Mouse (Mus musculus) 416B (cell line): ENCODE data around the gene Arhgap9.
"Not testable (repeated sequence)": the region's sequence is repeated elsewhere in the genome, so short reads cannot be mapped to it uniquely, and the experiment has no call there.

Source experiments
- DNase-seq: peaks from one replicate; pipeline ENCODE4 v3.0.0; 2011; ENCODE audit warnings: low read depth

The Arhgap9 gene

DNA sequence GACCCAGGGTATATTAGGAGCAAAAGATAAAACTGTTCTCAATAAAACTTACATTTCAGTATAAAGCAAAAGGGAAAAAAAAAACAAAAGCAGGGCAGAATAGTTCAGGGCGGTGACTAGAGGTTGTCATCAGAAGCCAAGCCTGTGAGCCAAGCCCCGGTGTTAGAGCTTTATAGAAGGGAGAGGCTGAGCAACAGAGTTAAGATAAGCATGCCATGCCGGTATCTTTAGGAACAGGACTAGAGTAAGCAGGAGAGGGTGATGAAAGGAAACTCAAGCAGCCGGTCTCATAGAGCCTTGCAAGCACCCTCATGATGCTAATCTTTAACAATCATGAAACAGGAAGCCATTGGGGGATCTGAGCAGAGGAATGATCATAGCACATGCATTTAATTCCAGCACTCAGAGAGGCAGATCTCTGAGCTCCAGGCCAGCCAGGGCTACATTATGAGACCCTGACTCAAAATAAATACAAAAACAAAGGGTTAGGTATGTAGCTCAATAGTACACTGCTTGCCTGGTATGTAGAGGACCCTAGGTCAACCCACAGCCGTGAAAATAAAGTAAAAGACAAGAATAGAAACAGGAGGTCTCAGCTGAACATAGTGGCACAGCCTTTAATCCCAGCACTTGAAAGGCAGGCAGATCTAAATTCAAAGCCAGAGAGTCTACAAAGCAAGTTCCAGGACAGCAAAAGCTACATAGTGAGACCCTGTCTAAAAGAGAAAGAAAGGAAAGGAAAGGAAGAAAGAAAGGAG lies 29.7 kb upstream of the Arhgap9 start:
- peak; percentile 53 for DNase-seq

DNA sequence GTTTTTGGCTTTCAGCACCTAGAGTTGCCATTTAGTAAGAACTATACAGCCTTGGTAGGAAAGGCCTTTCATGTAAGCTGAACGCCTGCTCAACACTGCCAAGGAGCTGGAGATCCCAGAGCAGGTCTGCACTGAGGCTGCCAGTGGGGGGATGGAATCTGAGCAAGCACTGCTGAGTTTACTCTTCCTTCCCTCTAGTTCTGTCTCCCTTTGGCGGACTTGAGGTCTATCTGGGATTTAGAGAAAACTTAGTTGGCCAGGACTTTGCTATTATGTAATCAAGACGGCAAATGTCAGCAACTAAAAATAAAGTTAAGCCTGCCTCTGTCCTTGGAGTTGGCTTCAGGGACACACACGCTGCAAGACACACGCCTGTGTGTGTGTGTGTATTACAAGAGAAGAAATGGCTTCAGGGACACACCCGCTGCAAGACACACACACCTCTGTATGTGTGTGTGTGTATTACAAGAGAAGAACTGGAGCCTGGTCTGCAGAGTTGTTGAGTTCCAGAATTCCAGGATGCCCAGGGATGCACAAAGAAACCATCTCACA lies 28.7 kb upstream of the Arhgap9 start:
- DNase-seq, result no peak

DNA sequence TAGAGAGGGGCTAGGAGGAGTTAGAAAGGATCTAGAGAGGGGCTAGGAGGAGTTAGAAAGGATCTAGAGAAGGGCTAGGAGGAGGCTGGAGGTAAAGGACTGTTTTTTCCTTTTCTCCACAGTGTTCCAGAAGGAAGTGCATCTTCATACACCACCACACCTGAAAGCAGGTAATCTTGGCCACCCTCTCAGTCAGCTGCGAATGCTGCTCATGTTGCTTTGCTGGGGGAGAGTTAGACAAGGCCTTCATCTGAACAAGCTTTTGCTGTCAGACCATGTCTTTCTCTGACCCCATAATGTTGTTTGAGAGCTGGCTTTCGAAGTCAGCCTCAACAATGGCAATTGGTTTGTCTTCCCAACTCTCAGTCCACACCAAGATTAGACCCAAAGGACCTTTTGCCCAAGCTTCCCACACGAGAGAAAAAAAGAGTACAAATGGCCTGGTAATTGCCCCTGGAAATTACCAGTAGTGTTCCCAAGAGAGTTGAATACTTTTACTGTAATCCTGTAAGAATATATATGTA lies 28.1 kb upstream of the Arhgap9 start:
- DNase-seq, result no peak

DNA sequence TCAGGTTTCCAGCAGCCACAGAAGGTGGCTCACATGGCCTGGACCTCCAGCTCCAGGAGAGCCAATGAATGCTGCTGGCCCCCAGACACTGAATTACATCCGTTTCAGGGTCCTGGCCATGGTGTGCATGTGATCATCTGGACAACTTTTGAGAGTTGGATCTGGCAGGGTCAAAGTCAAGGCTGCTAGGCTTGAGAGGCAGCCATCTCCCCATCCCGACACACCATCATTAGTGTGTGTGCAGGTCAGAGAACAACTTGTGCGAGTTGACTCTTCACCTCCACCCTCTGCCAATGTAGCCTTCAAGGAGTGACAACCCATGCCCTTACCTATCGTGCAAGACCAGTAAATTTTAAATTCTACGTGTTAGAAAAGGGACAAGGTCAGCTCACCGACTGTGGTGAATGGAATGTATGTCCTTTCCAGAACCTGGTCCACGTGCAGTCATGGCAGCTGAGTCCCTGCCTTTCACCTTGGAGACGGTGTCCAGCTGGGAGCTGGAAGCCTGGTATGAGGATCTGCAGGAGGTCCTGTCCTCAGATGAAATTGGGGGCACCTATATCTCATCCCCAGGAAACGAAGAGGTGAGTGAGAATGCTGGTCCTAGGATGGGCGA lies 26.8 kb upstream of the Arhgap9 start:
- no peak for DNase-seq

DNA sequence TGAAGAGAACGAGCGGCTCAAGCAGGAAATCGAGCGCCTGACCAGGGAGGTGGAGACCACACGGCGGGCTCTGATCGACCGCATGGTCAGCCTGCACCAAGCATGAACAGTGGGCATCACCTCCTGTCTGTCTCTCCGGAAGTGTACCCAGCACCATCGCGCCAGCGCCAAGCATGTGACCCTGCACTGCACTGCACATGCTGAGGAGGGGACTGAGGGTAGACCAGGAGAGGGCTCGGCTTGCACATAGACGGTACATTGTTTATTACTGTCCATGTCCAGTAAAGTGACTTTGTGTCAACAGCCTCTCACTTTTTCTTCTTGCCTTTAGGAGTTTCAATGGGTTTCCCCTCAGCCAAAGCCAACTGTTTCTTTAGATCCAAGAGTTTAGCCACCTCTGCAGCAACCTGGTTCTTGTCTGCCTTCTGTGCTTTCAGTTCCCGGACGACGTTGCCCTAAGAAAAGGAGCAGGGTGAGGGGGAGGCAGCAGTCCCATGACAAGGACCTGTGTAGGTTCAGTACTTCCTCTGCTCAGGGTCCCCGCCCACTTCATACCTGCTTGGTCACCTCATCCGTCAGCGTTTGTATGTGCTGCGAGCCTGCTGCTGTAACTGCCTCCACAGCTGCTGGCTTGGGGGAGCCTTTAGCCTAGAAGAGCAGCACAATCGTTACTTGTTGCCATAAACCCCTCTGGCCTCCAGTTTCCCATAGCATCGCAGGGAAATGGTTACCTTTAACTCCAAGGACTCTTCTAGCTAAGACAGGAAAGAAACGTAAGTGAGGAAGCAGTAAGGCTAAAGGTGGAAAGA lies 25.6 kb upstream of the Arhgap9 start:
- no peak for DNase-seq

DNA sequence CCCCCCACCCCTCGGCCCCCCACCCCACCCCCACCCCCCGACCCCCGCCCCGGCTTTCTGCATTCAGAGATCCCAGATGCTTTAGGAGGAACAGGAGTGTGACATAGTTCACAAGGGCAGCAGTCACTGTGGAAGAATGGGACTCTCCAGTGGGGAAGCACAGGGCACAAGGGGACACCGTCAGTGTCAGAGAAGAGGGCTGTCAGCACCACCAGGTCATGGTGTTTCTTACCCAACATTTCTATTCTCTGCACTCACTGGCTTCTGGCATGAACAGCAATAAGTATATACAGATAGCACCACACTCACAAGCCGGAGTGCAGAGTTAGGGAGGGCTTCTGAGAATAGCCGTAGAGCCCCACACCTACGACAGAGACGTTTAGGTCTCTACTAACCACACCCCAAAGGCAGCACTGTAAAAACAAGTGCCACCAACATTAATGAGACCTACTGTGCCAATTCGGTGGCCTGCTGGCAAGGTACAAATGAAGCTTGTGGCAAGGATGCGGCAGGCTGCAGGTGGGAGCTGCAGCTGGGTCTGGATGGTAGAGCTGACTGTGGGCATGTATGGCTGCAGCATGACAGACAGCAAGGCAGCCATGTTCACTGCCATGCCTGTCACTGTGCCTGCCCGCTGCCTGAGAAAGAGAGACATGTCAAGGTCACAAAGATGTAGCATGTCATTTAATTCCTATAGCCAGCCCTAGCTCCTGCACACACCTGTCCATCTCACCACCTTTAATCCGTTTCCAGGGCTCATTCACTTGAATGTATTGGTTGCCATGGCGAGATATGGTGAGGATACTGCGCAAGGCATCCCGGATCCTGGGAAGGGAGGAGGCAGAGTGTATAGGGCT lies 24.5 kb upstream of the Arhgap9 start:
- no peak for DNase-seq

DNA sequence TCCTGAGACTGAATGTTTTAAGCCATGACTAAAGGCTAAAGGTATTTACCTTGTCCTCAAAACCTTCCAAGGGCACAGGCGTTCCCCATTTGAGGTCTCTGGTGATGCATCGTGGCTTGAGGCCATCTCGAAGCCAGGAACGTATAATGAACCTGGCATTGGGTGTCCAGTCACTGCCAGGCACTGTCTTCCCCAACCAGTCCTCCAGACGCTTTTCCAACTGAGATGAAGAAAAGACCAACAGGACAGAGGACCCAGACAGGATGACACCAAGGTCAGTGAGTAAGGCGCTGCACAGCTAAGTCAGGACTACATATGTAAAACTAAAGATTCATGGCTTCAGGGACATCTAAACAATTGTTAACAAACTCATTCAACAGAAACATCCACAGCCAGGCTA lies 21.4 kb upstream of the Arhgap9 start:
- no peak for DNase-seq

DNA sequence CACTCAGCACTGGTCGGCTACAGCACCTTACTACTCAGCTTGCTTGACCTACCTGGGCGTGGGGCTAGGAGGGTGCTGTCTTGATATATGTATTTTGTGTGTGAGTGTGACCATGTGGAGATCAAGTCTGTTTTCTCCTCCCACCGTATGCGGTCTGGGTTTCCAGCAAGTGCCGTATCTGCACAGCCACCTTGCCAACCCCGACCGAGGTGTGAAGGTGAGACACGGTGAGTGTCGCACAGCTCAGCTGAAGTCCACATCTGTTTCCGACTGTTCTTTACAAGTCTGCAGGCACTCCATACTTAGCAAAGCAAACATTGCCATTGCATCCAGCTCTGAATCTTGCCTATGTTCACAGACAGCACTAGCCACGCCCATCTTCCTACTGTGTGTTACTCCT lies 18.6 kb upstream of the Arhgap9 start:
- DNase-seq, result no peak

DNA sequence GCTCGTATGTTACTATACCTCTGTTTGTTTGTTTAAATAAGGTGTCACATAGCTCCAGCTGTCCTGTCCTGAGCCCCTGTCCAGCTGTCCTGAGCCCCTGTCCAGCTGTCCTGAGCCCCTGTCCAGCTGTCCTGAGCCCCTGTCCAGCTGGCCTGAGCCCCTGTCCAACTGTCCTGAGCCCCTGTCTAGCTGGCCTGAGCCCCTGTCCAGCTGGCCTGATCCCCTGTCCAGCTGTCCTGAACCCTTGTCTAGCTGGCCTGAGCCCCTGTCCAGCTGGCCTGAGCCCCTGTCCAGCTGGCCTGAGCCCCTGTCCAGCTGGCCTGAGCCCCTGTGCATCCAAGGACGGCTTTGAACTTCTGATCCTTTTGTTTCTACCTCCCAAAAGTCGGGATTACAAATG lies 12.6 kb upstream of the Arhgap9 start:
- DNase-seq, result not testable (repeated sequence)

DNA sequence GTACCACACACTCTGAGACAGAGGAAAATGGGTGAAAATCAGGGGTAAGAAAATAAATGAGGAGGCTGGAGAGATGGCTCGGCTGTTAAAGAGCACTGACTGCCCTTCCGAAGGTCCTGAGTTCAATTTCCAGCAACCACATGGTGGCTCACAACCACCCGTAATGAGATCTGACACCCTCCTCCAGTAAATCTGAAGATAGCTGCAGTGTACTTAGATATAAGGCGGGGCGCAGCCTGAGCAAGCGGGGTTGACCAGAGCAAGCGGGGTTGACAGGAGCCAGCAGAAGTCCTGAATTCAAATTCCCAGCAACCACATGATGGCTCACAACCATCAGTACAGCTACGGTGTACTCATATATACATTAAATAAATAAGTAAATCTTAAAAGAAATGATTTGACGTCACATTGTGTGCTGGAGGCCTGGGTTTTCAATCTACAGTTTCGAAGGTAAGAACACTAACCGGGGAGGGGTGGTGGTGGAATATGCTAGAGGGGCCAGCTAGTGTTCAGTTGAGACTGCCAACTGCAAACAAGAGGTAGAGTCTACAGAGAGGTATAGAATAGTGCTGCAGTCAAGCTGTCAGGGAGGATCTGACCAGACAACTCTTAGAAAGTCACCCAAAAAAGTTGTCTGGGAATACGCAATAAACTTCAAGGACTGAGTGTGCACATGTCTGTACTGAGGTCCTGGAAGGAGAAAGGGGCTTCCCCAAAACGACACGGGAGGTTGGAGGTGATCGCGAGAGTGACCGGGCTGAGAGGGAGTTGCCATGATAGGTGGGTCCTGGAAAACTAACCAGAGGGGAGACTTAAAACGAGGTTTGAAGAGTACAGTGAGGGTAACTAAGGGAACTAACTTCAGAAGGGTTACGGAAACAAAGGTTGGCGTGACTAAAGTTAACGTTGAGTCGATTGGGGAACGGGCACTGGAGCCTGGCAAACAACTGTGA lies 11.0 kb upstream of the Arhgap9 start:
- peak; percentile 81 for DNase-seq

DNA sequence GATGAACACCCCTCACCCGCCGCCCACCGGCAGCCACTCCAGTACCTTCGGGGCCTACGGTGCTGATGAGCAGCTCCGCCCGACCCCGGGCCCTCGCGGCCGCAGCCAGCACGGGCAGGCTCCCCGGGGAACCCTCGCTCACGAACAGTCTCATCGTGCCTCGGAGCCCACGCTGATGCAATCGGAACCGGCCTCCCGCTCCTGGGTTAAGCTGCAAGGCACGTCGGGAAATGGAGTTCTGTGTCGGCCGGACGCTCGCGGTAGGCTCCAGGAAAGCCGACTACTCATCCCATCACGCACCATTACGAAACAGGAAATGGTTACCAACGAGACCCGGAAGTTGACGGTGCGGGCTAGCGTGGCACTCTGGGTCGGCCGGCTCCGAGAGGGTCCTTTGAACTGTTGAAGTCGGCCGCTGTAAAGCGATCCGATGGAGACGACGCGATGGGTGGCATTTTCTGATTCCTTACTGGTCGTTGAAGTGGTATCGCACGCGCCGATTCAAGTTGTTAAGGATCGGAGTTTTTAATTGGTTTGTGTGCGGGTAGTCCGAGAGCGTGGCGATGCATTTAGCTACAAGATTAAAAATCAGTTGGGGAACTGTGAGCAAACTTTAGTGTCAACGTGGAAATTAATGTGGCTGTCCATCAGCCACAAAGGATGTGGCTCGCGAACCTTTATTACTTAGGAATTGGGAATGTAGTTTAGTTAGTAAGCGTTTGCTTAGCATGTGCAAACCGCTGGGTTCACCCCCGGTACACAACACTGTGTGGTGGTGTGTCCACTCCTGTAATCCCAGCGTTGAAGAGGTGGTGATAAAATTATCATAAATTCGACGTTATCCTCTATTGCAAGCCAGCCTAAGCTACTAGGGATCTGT lies 10.0 kb upstream of the Arhgap9 start, which contains the start of gene Mars:
Gene Mars (minus strand): TSS at position 311 of the 880 bp plus-strand sequence.
- peak; percentile 97 for DNase-seq

DNA sequence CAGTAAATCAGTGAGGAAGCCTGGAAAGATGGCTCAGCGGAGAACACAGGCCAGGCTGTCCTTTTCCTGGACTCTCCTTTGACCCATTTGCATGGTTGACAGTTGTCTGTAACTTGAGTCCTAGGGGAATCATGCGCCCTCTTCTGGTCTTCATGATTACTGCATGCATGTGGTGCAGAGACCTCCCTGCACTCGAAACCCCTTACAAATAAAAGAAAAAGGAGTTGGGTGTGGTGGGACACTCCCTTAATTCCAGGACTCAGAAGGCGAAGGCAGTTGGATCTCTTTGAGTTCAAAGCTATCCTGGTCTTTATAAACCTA lies 9.4 kb upstream of the Arhgap9 start:
- DNase-seq, result peak; percentile 91

DNA sequence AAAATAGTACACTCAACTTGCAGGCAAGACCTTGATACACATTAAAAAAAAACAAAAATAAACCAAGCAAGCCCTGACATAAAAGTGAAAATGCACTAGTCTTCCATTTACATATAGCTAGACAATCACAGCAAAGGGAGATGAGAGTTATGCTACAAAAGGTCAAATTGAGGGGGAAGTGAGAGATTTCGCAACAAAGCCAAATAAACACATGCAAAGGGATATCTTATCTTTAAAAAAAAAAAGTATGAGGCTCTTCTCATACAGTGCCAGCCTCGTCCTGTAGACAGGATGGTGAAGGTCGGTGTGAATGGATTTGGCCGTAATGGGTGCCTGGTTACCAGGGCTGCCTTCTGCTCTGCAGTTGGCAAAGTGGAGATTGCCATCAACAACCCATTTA lies 8.9 kb upstream of the Arhgap9 start:
- DNase-seq, result peak; percentile 76

DNA sequence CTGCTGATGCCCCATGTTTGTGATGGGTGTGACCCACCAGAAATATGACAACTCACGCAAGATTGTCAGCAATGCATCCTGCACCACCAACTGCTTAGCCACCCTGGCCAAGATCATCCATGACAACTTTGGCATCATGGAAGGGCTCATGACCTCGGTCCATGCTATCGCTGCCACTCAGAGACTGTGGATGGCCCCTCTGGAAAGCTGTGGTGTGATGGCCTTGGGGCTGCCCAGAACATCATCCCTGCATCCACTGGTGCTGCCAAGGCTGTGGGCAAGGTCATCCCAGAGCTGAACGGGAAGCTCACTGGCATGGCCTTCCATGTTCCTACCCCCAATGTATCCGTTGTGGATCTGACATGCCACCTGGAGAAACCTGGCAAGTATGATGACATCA lies 8.2 kb upstream of the Arhgap9 start:
- not testable (repeated sequence) for DNase-seq

DNA sequence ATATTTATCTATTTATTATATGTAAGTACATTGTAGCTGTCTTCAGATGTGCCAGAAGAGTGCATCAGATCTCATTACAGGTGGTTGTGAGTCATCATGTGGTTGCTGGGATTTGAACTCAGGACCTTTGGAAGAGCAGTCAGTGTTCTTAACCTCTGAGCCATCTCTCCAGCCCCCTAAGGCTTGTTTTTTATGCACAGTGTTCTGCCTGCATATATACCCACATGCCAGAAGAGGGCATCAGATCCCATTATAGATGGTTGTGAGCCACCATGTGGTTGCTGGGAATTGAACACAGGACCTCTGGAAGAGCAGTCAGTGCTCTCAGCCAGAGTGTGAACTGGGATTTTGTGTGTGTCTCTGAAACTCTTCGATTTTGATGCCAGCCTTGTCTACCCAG lies 6.8 kb upstream of the Arhgap9 start:
- not testable (repeated sequence) for DNase-seq

DNA sequence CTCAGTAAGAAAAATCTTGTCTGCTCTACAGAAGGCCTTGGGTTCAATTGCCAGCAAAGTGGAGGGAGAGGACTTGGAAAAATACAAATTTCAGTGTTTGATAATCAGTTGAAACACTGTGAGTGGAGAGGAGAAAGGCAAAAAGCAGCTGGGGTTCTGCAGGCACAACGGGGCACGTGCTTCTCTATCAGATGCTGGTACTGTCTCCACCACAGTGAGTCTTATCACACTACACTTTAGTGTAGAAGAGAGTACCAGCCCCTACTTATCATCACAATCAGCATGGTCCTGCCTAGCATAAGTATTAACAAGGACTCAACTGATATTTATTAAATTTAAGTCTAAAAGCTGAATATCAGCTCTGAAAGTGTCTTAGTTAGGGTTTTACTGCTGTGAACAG lies 4.5 kb upstream of the Arhgap9 start:
- no peak for DNase-seq

DNA sequence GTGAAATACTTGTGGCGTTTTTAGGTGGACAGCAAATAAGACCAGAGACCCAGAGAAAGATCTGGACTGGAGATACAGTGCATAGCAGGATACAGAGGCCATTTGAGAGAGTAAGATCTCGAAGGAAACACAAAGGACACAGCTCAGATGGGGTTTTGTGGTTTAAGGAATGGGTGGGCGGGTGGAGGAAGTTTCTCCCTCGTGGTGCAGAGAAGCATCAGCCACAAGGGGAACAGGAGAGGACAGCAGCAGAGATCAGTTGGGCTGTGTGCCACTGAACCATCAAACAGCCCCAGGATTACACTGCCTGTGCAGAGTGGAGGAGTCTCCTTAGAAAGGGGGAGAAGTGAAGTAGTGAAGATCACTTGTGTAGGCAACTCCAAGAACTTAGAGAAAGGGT lies 3.8 kb upstream of the Arhgap9 start:
- peak; percentile 37 for DNase-seq

DNA sequence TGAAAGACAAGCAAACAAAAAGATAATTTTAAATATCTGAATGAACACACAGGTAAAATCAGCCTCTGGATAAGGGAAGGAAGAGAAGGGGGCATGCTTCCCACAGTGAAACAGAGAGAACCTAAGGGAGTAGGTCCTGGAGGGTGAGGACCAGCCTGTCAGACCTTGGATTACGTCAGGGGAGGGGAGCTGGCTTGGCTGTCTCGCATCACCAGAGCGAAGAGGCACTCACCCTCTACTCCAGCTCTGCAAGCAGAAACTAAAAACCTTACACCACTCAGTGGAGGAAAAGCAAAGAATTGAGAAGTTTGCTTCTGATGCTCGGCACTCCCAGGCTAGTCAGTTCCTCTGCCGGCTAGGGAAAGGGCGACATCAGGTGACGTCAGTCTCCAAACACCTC lies 1.8 kb upstream of the Arhgap9 start:
- DNase-seq, result no peak

DNA sequence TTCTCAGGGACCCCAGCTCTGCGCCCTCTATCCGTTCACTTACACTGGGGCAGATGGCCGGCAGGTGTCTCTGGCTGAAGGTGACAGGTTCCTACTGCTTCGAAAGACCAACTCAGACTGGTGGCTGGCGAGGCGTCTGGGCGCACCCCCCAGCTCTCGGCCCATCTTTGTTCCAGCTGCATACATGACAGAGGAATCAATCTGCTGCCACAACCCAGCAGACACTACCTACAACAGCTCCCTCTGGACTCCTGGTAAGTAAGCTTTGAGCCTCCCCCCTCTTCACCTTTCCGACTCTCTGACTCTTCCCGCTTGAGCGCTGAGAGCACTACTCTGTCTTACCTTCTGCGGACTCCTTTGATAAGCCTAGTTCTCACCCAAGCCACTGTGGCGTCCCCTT lies 414 bp downstream of the Arhgap9 start:
- DNase-seq, result no peak
